Mouse (Mus musculus) midbrain, embryonic 16.5 days (tissue): ENCODE data around the gene Ccdc12. TPM values are rescaled to one million over a fixed set of nuclear protein-coding genes. Genes with fewer than 3 reads are reported as not detected.

Source experiments
- ATAC-seq: fragments of 200-750 bp; cut with Nextera tagmentation; 2 replicates; pipeline ENCODE4 v1.8.0; 2017; ENCODE audit warnings: moderate TSS enrichment
- H3K27ac ChIP-seq: fragments of 300-500 bp; sonication (generic); 2 replicates; pipeline ENCODE4 v1.5.1; 2014; ENCODE audit warnings: mild to moderate bottlenecking, low read length, mixed read lengths
- H3K27me3 ChIP-seq: fragments of 300-500 bp; sonication (generic); 2 replicates; pipeline ENCODE4 v1.6.1; 2014; ENCODE audit warnings: low read depth, low read length, mixed read lengths; ENCODE audit not compliant: control insufficient read depth, insufficient read depth
- H3K36me3 ChIP-seq: fragments of 300-500 bp; sonication (generic); 2 replicates; pipeline ENCODE4 v1.6.1; 2014; ENCODE audit warnings: mild to moderate bottlenecking, low read length, moderate library complexity, mixed read lengths; ENCODE audit not compliant: control insufficient read depth, insufficient read depth
- H3K4me1 ChIP-seq: fragments of 300-500 bp; sonication (generic); 2 replicates; pipeline ENCODE4 v1.6.1; 2014; ENCODE audit warnings: mild to moderate bottlenecking, low read length, mixed read lengths; ENCODE audit not compliant: control insufficient read depth, insufficient read depth
- H3K4me2 ChIP-seq: fragments of 300-500 bp; sonication (generic); 2 replicates; pipeline ENCODE4 v1.6.1; 2014; ENCODE audit warnings: mild to moderate bottlenecking, low read length, mixed read lengths
- H3K4me3 ChIP-seq: fragments of 300-500 bp; sonication (generic); 2 replicates; pipeline ENCODE4 v1.5.1; 2014; ENCODE audit warnings: low read depth, mild to moderate bottlenecking, low read length, moderate library complexity, mixed read lengths
- H3K9ac ChIP-seq: fragments of 300-500 bp; sonication (generic); 2 replicates; pipeline ENCODE4 v1.6.1; 2014; ENCODE audit warnings: low read depth, low read length, mixed read lengths
- H3K9me3 ChIP-seq: fragments of 300-500 bp; sonication (generic); replicated peaks from 2 replicates; pipeline ENCODE4 v1.6.1; 2014; ENCODE audit warnings: mild to moderate bottlenecking, low read length, mixed read lengths; ENCODE audit not compliant: control insufficient read depth, poor library complexity, severe bottlenecking
- WGBS: fragments of 180-500 bp; shearing (Covaris S2); extraction: QIAGEN DNeasy Blood & Tissue Kit; methylation state at CpG from one replicate; pipeline ENCODE4 v1.1.7; 2014; 5-methylcytosine and 5-hydroxymethylcytosine counted together
- polyA plus RNA-seq: library from polyadenylated mRNA; unstranded; fragments of >200 nt; fragmentation: Nextera tagmentation; extraction: Ambion mirVana; gene quantifications from 2 replicates; pipeline ENCODE4 v1.2.1, GENCODE M21; 2015

The Ccdc12 gene
- polyA plus RNA-seq, 1 experiment from 2014 or later: 93.3 TPM

GRCm38 (mm10) chr9:110642812-110643524, 13.3 kb upstream of the Ccdc12 start:
- Histone ChIP-seq H3K27ac (no peak overlapping the region), H3K27me3 (no peaks in the 10 kb centered on the region), H3K9me3 (no peaks in the 10 kb centered on the region), H3K4me1 (no peaks in the 10 kb centered on the region), H3K36me3 (no peaks in the 10 kb centered on the region; the same call in 1 of the 2 replicates), H3K4me3 (no peak overlapping the region), H3K9ac (no peak overlapping the region), H3K4me2 (no peak overlapping the region)
- 61% methylated on average over 5 of the region's 5 CpGs for WGBS
- no peak for ATAC-seq

- Histone ChIP-seq H3K4me3 (no peak overlapping the region), H3K4me1 (0 out of 2 replicates have a peak, but pooled peaks cover 2% of the 10 kb centered on the region), H3K9ac (no peak overlapping the region), H3K36me3 (no peaks in the 10 kb centered on the region), H3K9me3 (no peaks in the 10 kb centered on the region), H3K27me3 (no peaks in the 10 kb centered on the region), H3K4me2 (no peak overlapping the region), H3K27ac (no peak overlapping the region)
- no peak for ATAC-seq
- WGBS: 73% methylated on average over 9 of the region's 9 CpGs
These were observed 12.5 kb upstream of the Ccdc12 start for GRCm38 (mm10) chr9:110643787-110644186.

- Histone ChIP-seq H3K9me3 (no peaks in the 10 kb centered on the region), H3K36me3 (no peaks in the 10 kb centered on the region), H3K4me1 (peaks cover 5% of the 10 kb centered on the region), H3K4me2 (no peak overlapping the region), H3K27me3 (no peaks in the 10 kb centered on the region), H3K9ac (no peak overlapping the region), H3K27ac (no peak overlapping the region), H3K4me3 (no peak overlapping the region)
- ATAC-seq: no peak
- WGBS: 81% methylated on average over 10 of the region's 10 CpGs
These were observed 12.0 kb upstream of the Ccdc12 start for GRCm38 (mm10) chr9:110644295-110644694.

- WGBS: 88% methylated on average over 9 of the region's 9 CpGs
- no peak for ATAC-seq
- Histone ChIP-seq H3K4me1 (peaks cover 12% of the 10 kb centered on the region), H3K4me3 (no peak overlapping the region), H3K36me3 (no peaks in the 10 kb centered on the region), H3K27me3 (no peaks in the 10 kb centered on the region), H3K4me2 (no peak overlapping the region), H3K27ac (no peak overlapping the region), H3K9me3 (no peaks in the 10 kb centered on the region), H3K9ac (no peak overlapping the region)
These were observed 11.1 kb upstream of the Ccdc12 start for GRCm38 (mm10) chr9:110645219-110645618.

- Histone ChIP-seq H3K27ac (peak overlapping the region; percentile 75), H3K9ac (no peak overlapping the region), H3K9me3 (no peaks in the 10 kb centered on the region), H3K4me2 (no peak overlapping the region), H3K27me3 (peaks cover 2% of the 10 kb centered on the region; the same call in 1 of the 2 replicates), H3K36me3 (no peaks in the 10 kb centered on the region), H3K4me3 (no peak overlapping the region), H3K4me1 (peaks cover 35% of the 10 kb centered on the region)
- peak; percentile 59 for ATAC-seq
These were observed 6.5 kb upstream of the Ccdc12 start for GRCm38 (mm10) chr9:110649775-110650174.

- Histone ChIP-seq H3K4me2 (peak overlapping the region; percentile 94), H3K27me3 (peaks cover 2% of the 10 kb centered on the region; the same call in 1 of the 2 replicates), H3K9me3 (no peaks in the 10 kb centered on the region), H3K4me1 (peaks cover 44% of the 10 kb centered on the region), H3K36me3 (no peaks in the 10 kb centered on the region), H3K4me3 (no peak overlapping the region), H3K9ac (peak overlapping the region; percentile 2; the same call in 1 of the 2 replicates), H3K27ac (no peak overlapping the region)
- 42% methylated on average over 13 of the region's 13 CpGs for WGBS
- ATAC-seq: no peak
These were observed 4.2 kb upstream of the Ccdc12 start for GRCm38 (mm10) chr9:110651931-110652722.

- Histone ChIP-seq H3K4me3 (peak overlapping the region; percentile 75), H3K36me3 (no peaks in the 10 kb centered on the region), H3K9ac (peak overlapping the region; percentile 80), H3K27me3 (peaks cover 2% of the 10 kb centered on the region; the same call in 1 of the 2 replicates), H3K4me2 (peak overlapping the region; percentile 94), H3K27ac (no peak overlapping the region), H3K9me3 (no peaks in the 10 kb centered on the region), H3K4me1 (peaks cover 52% of the 10 kb centered on the region)
- no peak for ATAC-seq
- 20% methylated on average over 14 of the region's 14 CpGs for WGBS
These were observed 3.2 kb upstream of the Ccdc12 start for GRCm38 (mm10) chr9:110652963-110653654.

GRCm38 (mm10) chr9:110653655-110654461, 2.4 kb upstream of the Ccdc12 start, which contains the start of gene Nbeal2:
TSS of gene Nbeal2 (minus strand) at chr9:110654161.
- Histone ChIP-seq H3K9ac (peak within 1 kb of the TSS; percentile 80), H3K4me2 (peak within 1 kb of the TSS; percentile 94), H3K36me3 (no peaks in the 10 kb centered on the region), H3K9me3 (no peaks in the 10 kb centered on the region), H3K4me3 (peak within 1 kb of the TSS; percentile 75), H3K27ac (peak within 1 kb of the TSS; percentile 39; the same call in 1 of the 2 replicates), H3K4me1 (peaks cover 50% of the 10 kb centered on the region), H3K27me3 (peaks cover 2% of the 10 kb centered on the region; the same call in 1 of the 2 replicates)
- peak; percentile 41 for ATAC-seq
- under 1% methylated on average over 72 of the region's 75 CpGs for WGBS
